Mouse (Mus musculus): ENCODE measurements around the gene Usp6nl. TPM values are rescaled to one million over a fixed set of nuclear protein-coding genes. Genes with fewer than 3 reads are reported as not detected.

The Usp6nl gene
- total RNA-seq, 1 experiment from 2014 or later = 29.2 TPM

GRCm38 (mm10) chr2:6374216-6374615, 51.7 kb downstream of the Usp6nl start:
- DNase-seq = no peak

GRCm38 (mm10) chr2:6376071-6376470, 53.6 kb downstream of the Usp6nl start:
- no peak for DNase-seq

GRCm38 (mm10) chr2:6376941-6377340, 54.5 kb downstream of the Usp6nl start:
- DNase-seq = no peak

GRCm38 (mm10) chr2:6378590-6379205, 56.2 kb downstream of the Usp6nl start:
- DNase-seq = no peak

- DNase-seq = no peak
Measured at GRCm38 (mm10) chr2:6379731-6380212, 57.3 kb downstream of the Usp6nl start.

- no peak for DNase-seq
Measured at GRCm38 (mm10) chr2:6380401-6380800, 57.9 kb downstream of the Usp6nl start.

GRCm38 (mm10) chr2:6384407-6385146, 62.1 kb downstream of the Usp6nl start:
- DNase-seq = no peak

- DNase-seq = no peak
Measured at GRCm38 (mm10) chr2:6389162-6389561, 66.7 kb downstream of the Usp6nl start.

GRCm38 (mm10) chr2:6391261-6391660, 68.8 kb downstream of the Usp6nl start:
- DNase-seq = no peak

- DNase-seq = no peak
Measured at GRCm38 (mm10) chr2:6391940-6392339, 69.5 kb downstream of the Usp6nl start.

- no peak for DNase-seq
Measured at GRCm38 (mm10) chr2:6395851-6396625, 73.6 kb downstream of the Usp6nl start.

- DNase-seq = no peak
Measured at GRCm38 (mm10) chr2:6396626-6397146, 74.2 kb downstream of the Usp6nl start.

- DNase-seq = no peak
Measured at GRCm38 (mm10) chr2:6397166-6397565, 74.7 kb downstream of the Usp6nl start.

- DNase-seq = no peak
Measured at GRCm38 (mm10) chr2:6398826-6399225, 76.4 kb downstream of the Usp6nl start.

- DNase-seq = no peak
Measured at GRCm38 (mm10) chr2:6401039-6401438, 78.6 kb downstream of the Usp6nl start.

GRCm38 (mm10) chr2:6403375-6403774, 80.9 kb downstream of the Usp6nl start:
- peak; percentile 8 for DNase-seq

- DNase-seq = no peak
Measured at GRCm38 (mm10) chr2:6403991-6404390, 81.5 kb downstream of the Usp6nl start.

GRCm38 (mm10) chr2:6404627-6405026, 82.2 kb downstream of the Usp6nl start:
- DNase-seq = no peak

GRCm38 (mm10) chr2:6405059-6406033, 82.9 kb downstream of the Usp6nl start:
- peak; percentile 88 for DNase-seq

GRCm38 (mm10) chr2:6407711-6408110, 85.2 kb downstream of the Usp6nl start:
- no peak for DNase-seq

GRCm38 (mm10) chr2:6412645-6413044, 90.2 kb downstream of the Usp6nl start:
- DNase-seq = no peak

- no peak for DNase-seq
Measured at GRCm38 (mm10) chr2:6413723-6414122, 91.3 kb downstream of the Usp6nl start.
